Mouse (Mus musculus) cerebellum, postnatal 36 days (tissue): ENCODE measurements at regions not wholly inside any gene's neighbourhood (a gene's known extent, or its start where the extent isn't known, plus 50 kb on each side); places are given as distances from the start of the nearest gene placed in this dataset.
"Not testable (repeated sequence)": the region's sequence is repeated elsewhere in the genome, so short reads cannot be mapped to it uniquely, and the experiment has no call there.

Experiments used
- DNase-seq, 2 experiments: peaks; one replicate each; pipeline ENCODE4 v3.0.0; 2021 to 2022; ENCODE audit warnings: mixed read lengths in 2 of 2

GRCm38 (mm10) chr17:63712937-63713336 is 149.9 kb upstream of the Fer start:
- DNase-seq = peak in 1 of 2 experiments; percentile 49

- no peak for DNase-seq
These were observed 147.2 kb upstream of the Fer start for GRCm38 (mm10) chr17:63715687-63716086.

- peak; percentile 84 to 87 for DNase-seq
These were observed 146.7 kb upstream of the Fer start for GRCm38 (mm10) chr17:63716161-63716560.

GRCm38 (mm10) chr17:63717051-63717578 is 145.7 kb upstream of the Fer start:
- DNase-seq = no peak

GRCm38 (mm10) chr17:63718972-63719715 is 143.7 kb upstream of the Fer start:
- DNase-seq = no peak

- no peak for DNase-seq
These were observed 143.1 kb upstream of the Fer start for GRCm38 (mm10) chr17:63719771-63720170.

GRCm38 (mm10) chr17:63720883-63721282 is 142.0 kb upstream of the Fer start:
- DNase-seq = peak; percentile 17 to 20

- peak in 1 of 2 experiments; percentile 14 for DNase-seq
These were observed 140.3 kb upstream of the Fer start for GRCm38 (mm10) chr17:63722434-63723004.

- no peak for DNase-seq
These were observed 124.7 kb upstream of the Fer start for GRCm38 (mm10) chr17:63738206-63738605.

GRCm38 (mm10) chr17:63739710-63740109 is 123.2 kb upstream of the Fer start:
- DNase-seq = no peak

- not testable (repeated sequence) for DNase-seq
These were observed 113.6 kb upstream of the Fer start for GRCm38 (mm10) chr17:63749257-63749656.

- DNase-seq = no peak
These were observed 108.5 kb upstream of the Fer start for GRCm38 (mm10) chr17:63754399-63754798.

GRCm38 (mm10) chr17:63757896-63758695 is 104.8 kb upstream of the Fer start:
- no peak for DNase-seq

GRCm38 (mm10) chr17:63758817-63759404 is 104.0 kb upstream of the Fer start:
- DNase-seq = no peak

GRCm38 (mm10) chr17:63761058-63761457 is 101.8 kb upstream of the Fer start:
- DNase-seq = no peak

- DNase-seq = no peak
These were observed 91.8 kb upstream of the Fer start for GRCm38 (mm10) chr17:63771111-63771510.

- DNase-seq = no peak
These were observed 78.3 kb upstream of the Fer start for GRCm38 (mm10) chr17:63784381-63785116.

GRCm38 (mm10) chr17:63786444-63786843 is 76.4 kb upstream of the Fer start:
- DNase-seq = no peak

- DNase-seq = no peak
These were observed 68.5 kb upstream of the Fer start for GRCm38 (mm10) chr17:63794352-63794751.

GRCm38 (mm10) chr17:63798381-63798780 is 64.5 kb upstream of the Fer start:
- no peak for DNase-seq

GRCm38 (mm10) chr17:63798961-63799531 is 63.8 kb upstream of the Fer start:
- DNase-seq = no peak

GRCm38 (mm10) chr17:63801411-63801810 is 61.5 kb upstream of the Fer start:
- DNase-seq = no peak
